In genomic region chr4:59188802-59189545, GRCm38 (mm10) we compare ENCODE assay signal across 8 mouse cellular contexts. TPM values are rescaled to one million over a fixed set of nuclear protein-coding genes. Genes with fewer than 3 reads are reported as not detected.
DNase-seq lines count a peak whose midpoint lies in the region; ATAC-seq lines count a peak whose summit lies in the region.

Gene Ugcg, plus strand, starts transcription at chr4:59189257.

- H3K4me1 ChIP-seq in hindbrain, embryonic 12.5 days: peaks cover 3% of the 10 kb centered on the region; the same call in 1 of the 2 replicates

- peak within 1 kb of the TSS; percentile 86 for H3K9ac ChIP-seq in hindbrain, embryonic 12.5 days

- H3K36me3 ChIP-seq in hindbrain, embryonic 12.5 days: no peaks in the 10 kb centered on the region

- under 1% methylated on average over 47 of the region's 99 CpGs for WGBS in hindbrain, embryonic 12.5 days

- no peaks in the 10 kb centered on the region for H3K27me3 ChIP-seq in hindbrain, embryonic 12.5 days

- peak within 1 kb of the TSS; percentile 77 for H3K4me2 ChIP-seq in hindbrain, embryonic 12.5 days (replicated peaks)

- peak within 1 kb of the TSS; percentile 96 for H3K27ac ChIP-seq in hindbrain, embryonic 12.5 days

- peak within 1 kb of the TSS; percentile 73 for H3K4me3 ChIP-seq in hindbrain, embryonic 12.5 days

- ATAC-seq in hindbrain, embryonic 12.5 days (ENCODE audit: low FRiP score): peak; percentile 95

- no peaks in the 10 kb centered on the region for H3K9me3 ChIP-seq in hindbrain, embryonic 12.5 days (replicated peaks)

- DNase-seq in NIH3T3 (ENCODE audit: low read depth): peak; percentile 93
- DNase-seq in cerebellum, postnatal 10 days: peak; percentile 88 to 92
- DNase-seq in frontal cortex, postnatal 14 days (ENCODE audit: low spot score in 2 of 2): peak; percentile 49 to 51
- peak; percentile 63 to 68 for DNase-seq in layer of hippocampus, postnatal 36 days
- peak; percentile 82 for DNase-seq in lung, postnatal 25 days (ENCODE audit: low spot score)
- peak; percentile 86 for DNase-seq in retina, embryonic 14.5 days (ENCODE audit: low spot score)
- DNase-seq in thymus, postnatal 36 days: peak; percentile 80 to 86

RNA-seq across cellular contexts. Expression of gene Ugcg, which starts in this region (rescaled TPM):
- 17.5 and 17.9 TPM in 2 replicates for polyA plus RNA-seq in hindbrain, embryonic 12.5 days (2016; fragmentation: Nextera tagmentation; extraction: Ambion mirVana)
- 10 to 100 TPM; 67.3 to 75.2 TPM for total RNA-seq in layer of hippocampus, postnatal 36 days (2021)

Comparison
In these comparisons a context has a peak if more than half of its experiments do, and no peak if none do; other contexts are left out.
1. Peak in every context shown above with its lines: DNase-seq, ATAC-seq, H3K4me3 ChIP-seq and H3K27ac ChIP-seq.